Mouse (Mus musculus) gastrocnemius, adult 2 months (tissue): ENCODE measurements at regions not wholly inside any gene's neighbourhood (a gene's known extent, or its start where the extent isn't known, plus 50 kb on each side); places are given as distances from the start of the nearest gene placed in this dataset.

ENCODE experiments used
- DNase-seq: peaks from one replicate; pipeline ENCODE4 v3.0.0; 2022
- H3K27ac ChIP-seq: fragments of 200-600 bp; 2 replicates; pipeline ENCODE4 v1.8.1; 2022; ENCODE audit warnings: mild to moderate bottlenecking
- H3K4me3 ChIP-seq: fragments of 200-600 bp; 2 replicates; pipeline ENCODE4 v1.8.1; 2022; ENCODE audit warnings: mild to moderate bottlenecking, moderate library complexity
- CTCF ChIP-seq: fragments of 200-600 bp; IDR thresholded peaks from 2 replicates; pipeline ENCODE4 v1.8.1; 2022; ENCODE audit warnings: antibody characterized with exemption, mild to moderate bottlenecking, moderate library complexity
- intact Hi-C: fragments of 180-260 bp; cut with DNase I; formaldehyde crosslinking; loops from one replicate; pipeline ENCODE4 v1.15.1; 2025

GRCm38 (mm10) chr1:45663882-45664520 lies 131.0 kb upstream of the Wdr75 start:
- DNase-seq = no peak
- TF ChIP-seq CTCF = no peak
- Histone ChIP-seq H3K27ac (peak overlapping the region; percentile 44), H3K4me3 (no peak overlapping the region)
- intact Hi-C loops = no loop called here

- intact Hi-C loops = loop anchor here (5.0 kb wide), 1 partner anchor 95 kb away; no protein-coding TSS in a partner anchor
- H3K4me3 ChIP-seq = no peak overlapping the region
- peak; percentile 84 for DNase-seq
- H3K27ac ChIP-seq = peak overlapping the region; percentile 52
- peak; percentile 65 for TF ChIP-seq CTCF
Observed at GRCm38 (mm10) chr1:45672443-45673156, 122.4 kb upstream of the Wdr75 start.

GRCm38 (mm10) chr1:45675771-45676439 lies 119.1 kb upstream of the Wdr75 start:
- H3K4me3 ChIP-seq = no peak overlapping the region
- intact Hi-C loops = no loop called here
- peak overlapping the region; percentile 58; the same call in 1 of the 2 replicates for H3K27ac ChIP-seq
- no peak for TF ChIP-seq CTCF
- DNase-seq = peak; percentile 32

DNA sequence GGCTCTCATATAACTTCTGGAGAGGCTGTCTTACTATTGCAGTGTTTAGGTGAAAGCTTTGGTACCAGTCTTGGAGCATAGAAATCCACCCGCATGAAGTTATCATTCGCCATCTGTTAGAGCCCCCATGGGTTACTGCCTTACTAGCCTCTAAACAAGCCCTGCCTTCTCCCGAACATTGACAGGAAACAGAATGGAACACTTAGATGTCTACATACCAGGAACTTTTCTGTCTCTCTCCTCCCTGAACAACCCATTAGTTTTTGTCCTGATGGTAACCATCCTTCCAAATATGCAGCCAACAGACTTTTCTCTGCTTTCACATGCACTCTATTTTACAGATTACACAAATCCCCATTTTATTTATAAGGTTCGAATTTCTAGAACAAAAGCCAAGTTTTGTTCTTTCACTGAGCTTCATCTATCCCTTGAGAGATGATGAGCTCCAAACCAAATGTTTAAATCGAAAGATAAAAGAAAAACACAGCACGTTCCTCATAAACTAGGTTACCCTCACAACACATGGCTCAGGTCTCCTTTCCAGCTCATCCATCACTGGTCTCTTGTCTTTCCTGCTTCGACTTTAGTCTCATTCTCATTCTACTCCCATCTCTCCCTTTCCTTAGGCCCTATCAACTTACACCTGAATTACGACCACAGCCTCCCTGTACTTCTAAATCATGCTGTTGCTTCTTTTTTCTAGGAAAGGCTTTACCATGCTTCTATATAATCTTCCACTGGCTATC lies 114.8 kb upstream of the Wdr75 start:
- DNase-seq = no peak
- Histone ChIP-seq H3K27ac (no peak overlapping the region), H3K4me3 (no peak overlapping the region)
- no peak for TF ChIP-seq CTCF
- intact Hi-C loops = no loop called here

DNA sequence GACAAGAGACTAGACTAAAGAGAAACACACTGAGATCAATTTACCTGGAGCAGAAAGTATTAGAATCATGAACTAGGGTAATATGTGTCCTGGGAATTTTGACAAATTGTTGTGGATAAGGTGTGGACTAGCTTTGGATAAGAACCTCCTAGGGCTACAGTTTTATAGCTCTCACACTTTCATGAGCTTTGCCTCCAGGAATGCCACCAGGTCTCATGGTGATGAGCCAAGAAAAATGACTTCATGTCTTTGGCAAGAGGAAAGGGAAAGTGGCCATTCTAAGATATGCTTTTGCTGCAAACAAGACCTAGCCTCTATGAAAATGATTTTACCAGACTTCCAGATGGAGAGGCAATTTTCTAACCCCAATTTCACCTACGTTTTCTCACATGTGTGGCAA lies 94.1 kb upstream of the Wdr75 start:
- Histone ChIP-seq H3K27ac (peak overlapping the region; percentile 35; the same call in 1 of the 2 replicates), H3K4me3 (no peak overlapping the region)
- DNase-seq = no peak
- TF ChIP-seq CTCF = no peak
- intact Hi-C loops = no loop called here

DNA sequence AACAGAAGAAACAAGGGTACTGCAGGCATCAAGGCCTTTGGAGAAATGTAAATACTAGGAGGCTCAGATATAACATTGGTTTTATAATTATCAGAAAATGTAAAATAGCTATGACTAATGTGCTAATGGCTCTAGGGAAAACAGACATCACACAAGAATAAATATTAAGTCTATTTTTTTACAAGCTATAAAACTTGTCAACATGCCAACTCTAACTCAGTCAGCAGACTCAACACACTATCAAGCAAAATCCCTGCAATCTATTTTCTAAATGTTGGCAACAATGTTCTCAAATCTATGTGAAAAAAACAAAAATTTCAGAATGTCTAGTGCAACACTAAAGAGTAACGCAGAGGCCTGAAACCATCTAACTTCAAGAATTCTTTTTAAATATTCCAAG lies 93.5 kb upstream of the Wdr75 start:
- DNase-seq = no peak
- no peak overlapping the region for H3K4me3 ChIP-seq
- intact Hi-C loops = no loop called here
- peak overlapping the region; percentile 35; the same call in 1 of the 2 replicates for H3K27ac ChIP-seq
- TF ChIP-seq CTCF = no peak

DNA sequence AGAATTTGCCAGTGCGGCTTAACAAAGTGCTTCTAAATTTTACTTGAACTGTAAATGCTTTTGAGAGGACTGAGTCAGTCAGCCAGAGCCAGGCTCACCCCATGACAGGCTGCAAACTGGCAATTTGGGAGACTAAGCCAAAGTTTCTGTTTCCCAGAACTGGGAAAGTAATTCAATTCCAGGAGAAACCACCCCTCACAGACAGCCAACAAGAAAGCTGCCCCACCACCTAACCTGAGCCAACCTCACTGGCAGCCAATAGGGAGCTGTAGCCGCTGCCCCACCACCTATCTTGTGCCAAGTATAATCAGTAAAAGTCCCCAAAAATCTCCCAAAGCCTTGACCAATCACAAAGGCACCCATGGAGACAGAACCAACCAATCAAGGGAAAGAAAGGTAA lies 71.6 kb upstream of the Wdr75 start:
- intact Hi-C loops = no loop called here
- no peak for TF ChIP-seq CTCF
- DNase-seq = peak; percentile 27
- Histone ChIP-seq H3K4me3 (no peak overlapping the region), H3K27ac (no peak overlapping the region)

- intact Hi-C loops = no loop called here
- DNase-seq = no peak
- TF ChIP-seq CTCF = no peak
Observed at GRCm38 (mm10) chr1:45732958-45733357, 62.0 kb upstream of the Wdr75 start.

GRCm38 (mm10) chr1:45745136-45745535 lies 49.8 kb upstream of the Wdr75 start:
- DNase-seq = no peak
- Histone ChIP-seq H3K4me3 (no peak overlapping the region), H3K27ac (no peak overlapping the region)
- intact Hi-C loops = no loop called here
- TF ChIP-seq CTCF = no peak

More at GRCm38 (mm10) chr1:45732958-45733357, 62.0 kb upstream of the Wdr75 start:
- no peak overlapping the region for H3K27ac ChIP-seq
- H3K4me3 ChIP-seq = no peak overlapping the region
